Mouse (Mus musculus): ENCODE measurements around the gene Casz1. TPM values are rescaled to one million over a fixed set of nuclear protein-coding genes. Genes with fewer than 3 reads are reported as not detected.

Casz1 gene
- total RNA-seq, 1 experiment from 2014 or later = 7.0 TPM

GRCm38 (mm10) chr4:148844921-148845320 is 40.7 kb downstream of the Casz1 start:
- no peak for DNase-seq

DNA sequence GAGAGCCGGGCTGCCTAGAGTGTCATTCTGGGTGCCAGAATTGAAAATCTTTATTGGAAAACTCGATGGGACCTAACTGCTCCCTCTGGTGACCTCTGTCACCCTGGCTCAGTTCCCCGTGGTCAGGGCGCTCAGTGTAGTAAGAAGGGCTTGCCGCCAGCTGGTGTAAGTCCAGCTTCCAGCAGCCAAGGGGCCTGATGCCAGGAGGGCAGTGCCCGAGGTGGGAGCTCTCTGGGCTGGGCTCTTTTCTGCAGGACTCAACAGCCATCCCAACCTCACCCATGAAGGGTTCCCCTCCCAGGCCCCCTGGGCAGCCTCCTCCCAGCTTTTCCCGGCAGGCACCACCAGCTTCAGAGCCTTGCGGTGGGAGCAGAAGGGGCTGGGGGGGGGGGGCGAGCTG is 42.0 kb downstream of the Casz1 start:
- peak; percentile 81 for DNase-seq

DNA sequence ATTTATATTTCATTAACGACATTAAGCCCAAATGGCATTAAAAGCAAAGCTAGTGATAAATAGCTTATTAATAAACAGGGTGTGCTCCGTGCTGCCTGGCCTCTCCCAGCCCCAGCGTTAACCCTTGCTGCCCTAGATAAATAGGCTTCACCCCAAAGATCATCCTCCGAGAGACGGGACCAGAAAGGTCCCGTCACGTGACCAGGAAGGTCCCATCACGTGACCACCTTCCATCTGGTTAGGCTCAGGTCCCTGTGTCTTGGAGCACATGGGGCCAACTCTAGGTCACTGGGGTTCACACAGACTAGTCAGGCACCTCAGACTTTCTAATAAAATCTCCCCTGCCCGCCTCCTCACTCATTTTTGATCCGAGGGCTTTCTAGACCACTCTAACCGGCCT is 42.5 kb downstream of the Casz1 start:
- no peak for DNase-seq

GRCm38 (mm10) chr4:148847636-148848035 is 43.4 kb downstream of the Casz1 start:
- no peak for DNase-seq

DNA sequence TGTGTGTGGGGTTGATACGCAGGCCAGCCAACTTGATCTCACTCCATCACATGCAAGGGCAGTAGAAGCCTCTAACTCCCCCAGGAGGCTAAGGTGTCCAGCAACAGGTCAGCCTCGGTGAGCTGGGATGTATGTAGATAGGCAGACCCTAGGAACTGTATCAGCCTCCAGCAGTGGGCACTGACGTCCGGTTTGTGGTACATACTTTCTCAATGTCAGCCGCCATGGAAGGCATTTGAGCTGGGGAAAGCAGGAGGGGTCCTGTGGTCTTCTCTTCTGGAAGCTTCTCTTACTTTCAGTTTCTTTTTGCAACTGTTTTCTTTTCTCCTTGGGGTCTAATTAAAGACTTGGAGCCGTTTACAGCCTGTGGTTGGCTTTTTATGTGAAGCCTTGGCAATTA is 45.2 kb downstream of the Casz1 start:
- DNase-seq = no peak

GRCm38 (mm10) chr4:148853057-148853456 is 48.8 kb downstream of the Casz1 start:
- no peak for DNase-seq

DNA sequence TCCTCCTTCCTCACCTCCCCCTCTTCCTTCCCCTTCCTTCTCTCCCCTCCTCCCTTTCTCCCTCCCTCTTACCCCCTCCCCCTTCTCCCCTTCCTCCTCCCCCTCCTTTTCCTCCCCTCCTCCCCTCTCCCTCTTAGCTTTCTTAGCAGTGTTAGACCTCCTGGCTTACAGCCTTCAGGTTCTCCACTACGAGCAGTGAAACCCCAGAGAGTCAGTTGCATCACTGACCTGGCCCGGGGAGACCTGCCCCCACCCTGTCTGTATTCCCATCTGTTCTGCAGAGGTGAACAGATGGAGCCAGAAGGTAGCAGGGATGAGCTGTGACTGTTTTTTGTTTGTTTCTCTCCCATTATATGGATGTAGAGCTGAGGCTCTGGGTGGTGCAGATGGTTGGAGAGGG is 49.9 kb downstream of the Casz1 start:
- no peak for DNase-seq

DNA sequence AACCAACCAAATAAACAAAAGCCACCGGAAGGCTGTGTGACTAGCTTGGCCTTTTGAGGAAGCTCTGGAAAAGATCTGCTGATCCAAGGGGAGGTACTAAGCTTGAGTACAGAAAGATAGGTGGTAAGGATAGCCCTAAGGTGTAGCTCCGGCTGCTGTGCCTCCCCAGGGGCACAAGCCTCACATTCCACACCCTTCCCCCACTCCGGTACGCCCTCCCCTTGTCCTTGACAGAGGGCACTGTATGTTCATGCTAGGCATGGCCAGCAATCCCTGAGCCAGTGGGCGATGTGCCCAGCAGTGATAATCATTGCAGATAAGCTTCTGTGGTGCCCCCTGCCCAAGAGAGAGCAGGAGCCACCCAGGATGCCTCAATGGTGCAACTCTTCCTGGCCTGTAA is 51.3 kb downstream of the Casz1 start:
- DNase-seq = no peak

DNA sequence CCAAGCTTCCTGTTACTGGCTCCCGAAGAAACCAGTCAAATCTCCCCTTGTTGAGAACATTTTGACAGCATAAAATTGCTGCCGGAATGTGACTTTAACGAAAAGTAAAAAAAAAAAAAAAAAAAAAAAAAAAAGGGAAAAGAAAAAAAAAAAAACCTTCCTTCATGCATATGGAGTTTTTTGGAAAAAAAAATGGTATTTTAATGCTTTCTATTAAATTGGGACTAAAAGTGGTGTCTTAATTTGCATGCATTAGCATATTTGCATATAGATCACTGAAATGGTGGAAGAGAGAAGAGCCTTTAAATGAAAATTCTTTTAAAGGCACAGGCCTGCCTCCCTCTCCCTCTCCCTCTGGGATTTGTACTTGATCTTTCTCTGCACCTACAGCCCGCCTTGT is 52.0 kb downstream of the Casz1 start:
- DNase-seq = no peak

DNA sequence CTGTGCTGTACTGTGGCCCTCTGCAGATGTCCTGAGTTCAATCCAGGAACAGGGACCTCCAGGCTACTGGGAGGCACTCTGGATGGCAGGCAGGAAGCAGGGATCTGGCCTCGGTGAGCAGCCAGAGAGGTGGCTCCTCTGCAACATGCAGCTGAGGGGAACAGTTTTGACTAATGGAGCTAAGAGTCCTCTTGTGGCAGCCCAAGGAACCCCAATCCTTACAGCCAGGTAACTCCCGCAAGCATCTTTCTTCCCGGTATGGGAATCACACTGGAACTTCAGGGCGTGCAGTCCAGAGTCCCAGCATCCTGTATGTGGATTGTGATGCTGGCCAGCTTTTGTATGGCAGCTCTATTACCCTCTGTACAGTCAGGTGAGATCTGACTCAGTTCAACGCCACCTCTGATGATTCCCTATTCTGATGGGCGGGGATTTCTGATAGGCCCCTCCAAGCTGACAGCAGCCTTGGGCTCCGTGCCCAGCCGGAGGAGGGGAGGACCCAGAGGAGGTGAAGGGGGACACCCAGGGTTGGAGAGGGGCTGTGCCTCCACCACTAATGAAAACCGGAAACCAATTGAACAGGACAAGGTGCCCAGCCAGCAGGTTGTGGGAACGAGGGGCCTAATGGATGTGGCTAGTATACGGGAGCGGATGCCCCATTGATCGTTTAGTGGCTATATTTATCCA is 53.3 kb downstream of the Casz1 start:
- DNase-seq = peak; percentile 34

GRCm38 (mm10) chr4:148858194-148858593 is 54.0 kb downstream of the Casz1 start:
- DNase-seq = peak; percentile 71

DNA sequence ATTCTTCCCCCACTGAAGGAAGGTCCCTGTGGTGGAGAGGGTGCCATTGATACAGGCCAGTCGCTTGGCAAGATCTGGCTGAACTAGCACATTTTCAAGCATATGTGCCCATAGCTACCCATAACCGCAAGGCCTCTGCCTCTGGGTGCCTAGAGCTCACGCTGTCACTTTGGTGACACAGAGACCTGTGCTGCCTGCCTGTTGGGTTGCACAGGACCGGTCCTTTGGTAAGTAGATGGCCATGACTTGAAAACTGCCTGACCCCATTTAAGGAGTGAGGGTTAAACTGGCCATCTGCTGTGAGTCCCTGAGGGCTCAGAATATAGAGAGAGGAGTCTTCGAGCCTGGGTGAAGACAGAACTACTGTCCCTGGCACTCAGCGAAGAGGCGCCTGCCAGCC is 55.2 kb downstream of the Casz1 start:
- no peak for DNase-seq

DNA sequence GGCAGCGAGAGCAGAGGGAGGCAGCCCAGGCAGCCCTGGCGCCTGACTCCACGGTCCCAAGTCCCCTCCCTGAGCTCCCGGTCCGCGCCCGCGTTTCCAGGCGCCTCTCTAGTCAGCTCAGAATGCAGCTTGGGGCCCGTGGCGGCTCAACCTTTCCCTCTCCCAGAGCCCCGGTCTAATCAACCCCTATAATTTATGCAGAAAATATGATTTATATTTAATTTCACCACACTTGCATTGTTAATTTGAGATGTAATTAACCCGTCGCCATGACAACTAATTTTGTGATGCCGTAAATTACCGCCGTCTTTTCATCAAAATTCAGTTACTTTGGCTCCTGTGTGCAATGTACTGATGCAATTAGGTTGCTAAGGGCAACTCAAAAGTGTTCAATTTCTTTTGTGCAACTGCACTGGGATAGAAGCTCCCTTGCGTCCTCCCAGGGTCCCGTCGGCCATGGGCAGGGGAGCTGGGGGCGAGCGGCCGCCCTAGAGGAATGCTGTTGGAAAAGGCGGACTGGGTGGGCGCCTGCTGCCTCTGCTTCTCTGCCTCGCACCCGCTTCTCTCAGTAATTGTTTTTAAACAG is 55.8 kb downstream of the Casz1 start:
- DNase-seq = peak; percentile 43

GRCm38 (mm10) chr4:148860636-148861035 is 56.4 kb downstream of the Casz1 start:
- no peak for DNase-seq

DNA sequence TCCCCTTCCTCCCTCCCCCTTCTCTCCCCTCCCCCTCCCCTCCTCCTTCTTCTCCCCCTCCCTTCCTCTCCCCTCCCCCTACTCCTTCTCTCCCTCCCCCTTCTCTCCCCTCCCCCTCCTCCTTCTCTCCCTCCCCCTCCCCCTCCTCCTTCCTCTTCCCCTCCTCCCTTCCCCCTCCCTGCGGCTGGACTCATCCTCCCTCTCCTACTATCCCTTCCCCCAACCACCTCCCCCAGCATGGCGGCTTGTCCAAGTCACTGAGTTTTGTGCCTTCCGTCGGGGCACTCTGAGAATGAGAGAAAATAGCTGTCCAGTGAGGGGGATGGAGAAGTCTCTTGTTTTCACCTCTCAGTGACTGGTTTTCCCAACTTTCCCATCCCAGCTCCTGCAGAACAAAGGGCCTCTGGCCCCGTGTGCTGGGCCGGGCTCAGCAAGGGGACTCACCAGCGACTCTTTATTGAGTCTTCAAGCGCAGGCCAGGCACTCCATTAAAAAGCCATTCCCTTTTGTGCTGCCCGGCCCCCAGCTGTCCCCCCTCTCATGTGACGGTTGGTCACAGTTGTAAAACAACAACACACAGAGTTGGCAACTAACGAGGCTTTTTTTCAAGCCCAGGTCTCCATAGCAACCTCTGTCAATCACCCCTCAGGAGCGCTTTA is 62.7 kb downstream of the Casz1 start:
- DNase-seq = no peak

- DNase-seq = peak; percentile 88
Observed at GRCm38 (mm10) chr4:148867721-148868397, 63.6 kb downstream of the Casz1 start.

GRCm38 (mm10) chr4:148869566-148869965 is 65.3 kb downstream of the Casz1 start:
- peak; percentile 78 for DNase-seq

GRCm38 (mm10) chr4:148870496-148870895 is 66.3 kb downstream of the Casz1 start:
- DNase-seq = no peak

GRCm38 (mm10) chr4:148871751-148872334 is 67.6 kb downstream of the Casz1 start:
- DNase-seq = peak; percentile 86

GRCm38 (mm10) chr4:148872372-148872771 is 68.1 kb downstream of the Casz1 start:
- DNase-seq = no peak

DNA sequence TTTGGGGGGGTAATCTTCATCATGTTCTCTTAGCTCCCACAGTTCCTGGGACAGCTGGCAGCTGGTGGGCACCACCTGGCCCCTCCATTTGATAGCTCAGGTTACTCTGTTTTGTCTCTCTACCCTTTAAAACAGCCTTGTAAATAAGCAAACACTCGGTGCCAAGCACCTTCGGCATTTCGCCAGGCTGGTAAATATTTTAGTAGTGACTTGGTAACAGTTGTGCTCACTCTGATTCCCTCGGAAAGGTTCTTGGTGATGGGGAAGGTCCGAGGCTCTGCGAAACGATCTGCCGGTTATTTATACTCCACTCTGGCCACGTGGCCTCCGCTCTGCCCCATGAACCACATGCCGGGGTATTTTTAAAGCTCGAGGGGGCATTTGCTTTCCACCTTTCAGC is 68.6 kb downstream of the Casz1 start:
- DNase-seq = peak; percentile 39

DNA sequence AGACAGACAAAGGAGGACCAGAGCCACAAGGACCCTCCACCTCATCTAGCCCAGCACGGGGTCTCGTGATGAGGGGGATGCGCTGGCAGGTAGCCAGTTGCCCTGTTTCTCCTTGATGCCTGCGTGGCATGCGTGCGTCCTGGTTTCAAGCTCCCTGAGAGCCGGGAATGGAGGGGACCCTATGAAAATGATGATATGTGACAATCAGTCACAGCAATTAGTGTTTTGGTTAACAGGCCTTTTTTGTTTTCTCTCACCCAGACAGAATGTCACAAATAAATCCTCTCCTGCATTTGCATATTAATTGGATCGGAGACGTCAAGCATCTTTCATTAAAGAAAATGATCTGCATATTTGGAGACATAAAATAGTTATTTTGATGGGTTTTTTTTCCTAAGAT is 71.9 kb downstream of the Casz1 start:
- DNase-seq = no peak

DNA sequence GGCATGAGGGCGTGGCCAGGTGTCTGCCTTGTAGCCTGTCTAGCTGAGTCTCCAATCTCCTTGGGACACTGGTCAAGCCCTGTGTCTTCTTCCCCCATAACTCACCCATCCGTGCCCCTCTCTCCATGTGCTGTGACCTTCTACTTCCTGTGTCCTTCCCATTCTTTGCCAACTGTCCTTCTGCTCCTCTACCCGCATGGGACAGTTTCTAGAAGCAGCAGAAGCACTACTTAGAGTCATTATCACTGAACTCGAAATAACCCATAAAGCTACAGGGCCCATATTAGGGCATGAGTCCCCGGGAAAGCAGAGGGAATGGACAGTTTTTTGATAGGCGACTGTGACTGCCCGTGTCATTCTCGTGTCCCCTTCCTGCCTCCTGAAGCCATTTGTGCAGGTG is 72.6 kb downstream of the Casz1 start:
- DNase-seq = no peak

Data from adrenal gland, postnatal 14 days (tissue).